Mouse (Mus musculus): ENCODE measurements around the gene Zbtb11.

DNA sequence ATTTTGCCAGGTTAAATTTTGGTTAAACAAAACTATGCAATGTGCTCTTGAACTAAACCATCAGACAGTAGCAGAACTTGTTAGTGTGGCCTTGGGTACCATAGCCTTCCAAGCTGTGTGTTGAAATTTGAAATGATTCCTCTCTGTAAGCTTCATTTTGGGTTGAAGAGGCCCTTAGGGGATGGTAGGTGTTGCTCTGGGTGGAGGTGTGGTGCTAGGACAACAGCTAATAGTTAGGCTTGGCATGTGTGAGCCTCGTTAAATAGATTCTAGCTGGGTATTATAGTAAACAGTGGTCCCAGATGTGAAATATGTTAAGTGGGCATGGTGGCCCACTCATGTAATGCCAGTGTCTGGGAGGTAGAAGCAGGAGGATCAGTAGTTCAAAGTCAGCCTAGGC, 6.5 kb upstream of the Zbtb11 start:
- TF ChIP-seq CTCF (IDR thresholded peaks at IDR 0.05; ENCODE audit: low read depth, low read length) (no peak), POLR2AphosphoS5 (IDR thresholded peaks at IDR 0.05; ENCODE audit: insufficient replicate concordance, low read depth, low read length) (no peak), GATA1 (IDR thresholded peaks at IDR 0.05; ENCODE audit: borderline replicate concordance, low read length) (no peak), TAL1 (conservative IDR thresholded peaks at IDR 0.05; ENCODE audit: low read depth, low read length) (no peak), GATA2 (IDR thresholded peaks at IDR 0.05; ENCODE audit: borderline replicate concordance, low read depth, low read length) (no peak)

Measured in G1E (cell line).